Mouse (Mus musculus) lung, embryonic 14.5 days (tissue): ENCODE data around the gene Shank1. TPM values are rescaled to one million over a fixed set of nuclear protein-coding genes. Genes with fewer than 3 reads are reported as not detected.

ENCODE experiments used
- ATAC-seq: fragments of 200-750 bp; cut with Nextera tagmentation; 2 replicates; pipeline ENCODE4 v1.8.0; 2017; ENCODE audit warnings: mild to moderate bottlenecking, moderate TSS enrichment, moderate library complexity; ENCODE audit not compliant: insufficient read depth
- DNase-seq: peaks from one replicate; pipeline ENCODE4 v3.0.0-alpha.2; 2015
- H3K27ac ChIP-seq: fragments of 300-500 bp; sonication (generic); 2 replicates; pipeline ENCODE4 v1.5.1; 2014; ENCODE audit warnings: low read depth, mild to moderate bottlenecking, moderate library complexity
- H3K27me3 ChIP-seq: fragments of 300-500 bp; sonication (generic); 2 replicates; pipeline ENCODE4 v1.6.1; 2014; ENCODE audit warnings: low read length, control low read depth; ENCODE audit not compliant: insufficient read depth
- H3K36me3 ChIP-seq: fragments of 300-500 bp; sonication (generic); 2 replicates; pipeline ENCODE4 v1.6.1; 2014; ENCODE audit warnings: control low read depth; ENCODE audit not compliant: insufficient read depth
- H3K4me1 ChIP-seq: fragments of 300-500 bp; sonication (generic); 2 replicates; pipeline ENCODE4 v1.6.1; 2014; ENCODE audit warnings: antibody characterized with exemption, control low read depth; ENCODE audit not compliant: insufficient read depth
- H3K4me2 ChIP-seq: fragments of 300-500 bp; sonication (generic); 2 replicates; pipeline ENCODE4 v1.6.1; 2014; ENCODE audit warnings: mild to moderate bottlenecking
- H3K4me3 ChIP-seq: fragments of 300-500 bp; sonication (generic); 2 replicates; pipeline ENCODE4 v1.5.1; 2014; ENCODE audit warnings: low read depth, low read length
- H3K9ac ChIP-seq: fragments of 300-500 bp; sonication (generic); 2 replicates; pipeline ENCODE4 v1.6.1; 2014
- H3K9me3 ChIP-seq: fragments of 300-500 bp; sonication (generic); 2 replicates; pipeline ENCODE4 v1.6.1; 2016; ENCODE audit warnings: low read depth, low read length, control low read depth
- CTCF ChIP-seq: IDR thresholded peaks from 2 replicates; pipeline ENCODE4 v1.5.1; 2016; ENCODE audit warnings: antibody characterized with exemption, low read depth
- WGBS: fragments of 180-500 bp; shearing (Covaris S2); extraction: QIAGEN DNeasy Blood & Tissue Kit; methylation state at CpG from one replicate; pipeline ENCODE4 v1.1.7; 2014; 5-methylcytosine and 5-hydroxymethylcytosine counted together
- polyA plus RNA-seq: library from polyadenylated mRNA; unstranded; fragments of >200 nt; fragmentation: Nextera tagmentation; extraction: Ambion mirVana; gene quantifications from 2 replicates; pipeline ENCODE4 v1.2.1, GENCODE M21; 2014

Gene Shank1
- polyA plus RNA-seq, 1 experiment from 2014 or later = 1.6 TPM

DNA sequence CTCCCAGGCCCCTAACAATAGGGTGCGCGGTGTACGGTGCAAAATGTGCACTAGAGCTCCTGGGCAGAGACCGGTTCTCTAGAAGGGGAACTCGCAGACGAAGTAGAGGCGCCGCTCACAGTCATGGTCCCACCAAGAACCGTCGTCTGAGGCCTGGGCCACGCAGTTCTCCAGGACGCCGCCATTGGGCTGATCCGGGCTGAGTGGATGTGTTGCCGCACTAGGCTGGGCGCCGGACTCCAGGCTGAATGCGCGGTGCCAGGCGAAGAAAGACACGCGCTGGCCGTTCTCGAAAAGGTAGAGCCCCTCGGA is 5.6 kb upstream of the Shank1 start:
- WGBS = under 1% methylated on average over 25 of the region's 25 CpGs
- no peak for DNase-seq

DNA sequence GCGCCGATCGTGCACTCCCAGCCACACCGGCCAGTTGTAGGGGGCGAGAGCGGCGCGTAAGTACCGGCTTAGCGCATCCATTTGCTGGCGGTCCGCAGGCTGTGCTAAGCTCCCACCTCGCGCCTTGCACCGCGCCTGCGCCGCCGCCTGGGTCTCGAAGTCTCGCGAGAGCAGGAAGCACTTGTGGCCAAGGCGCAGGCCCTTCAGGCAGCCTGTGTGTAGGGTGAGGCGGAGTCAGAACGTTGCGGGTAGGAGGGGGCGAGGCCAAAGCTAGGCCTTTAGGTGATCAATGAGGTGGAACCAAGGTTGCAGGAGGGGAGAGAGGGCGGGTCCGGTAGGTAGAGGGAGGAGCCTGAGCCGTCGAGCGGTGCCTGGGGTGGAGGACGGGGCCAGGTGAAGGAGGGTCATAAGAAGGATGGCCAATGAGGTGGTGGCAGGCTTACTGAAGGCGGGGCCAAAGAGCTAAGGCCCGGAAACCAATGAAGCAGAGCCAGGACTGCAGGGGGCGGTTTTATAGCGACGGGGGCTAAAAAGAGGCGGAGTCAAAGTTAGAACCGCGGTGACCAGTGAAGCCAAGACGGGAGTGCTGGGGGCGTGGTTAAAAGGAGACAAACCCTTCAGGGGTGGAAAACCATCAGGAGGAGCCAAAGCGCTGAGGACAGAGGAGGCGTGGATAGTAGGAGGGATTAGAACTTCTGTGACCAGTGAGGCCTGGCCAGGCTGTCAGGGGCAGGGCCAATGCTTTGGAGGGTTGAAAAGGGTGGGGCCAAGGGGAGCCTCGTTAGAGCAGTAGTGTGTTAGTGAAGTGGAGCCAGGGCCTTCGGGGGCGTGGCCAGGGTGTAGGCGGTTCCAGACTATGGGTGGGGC is 5.0 kb upstream of the Shank1 start:
- Histone ChIP-seq H3K4me2 (peak overlapping the region; percentile 88), H3K27me3 (peaks cover 7% of the 10 kb centered on the region; the same call in 1 of the 2 replicates), H3K9ac (peak overlapping the region; percentile 91), H3K4me1 (peaks cover 10% of the 10 kb centered on the region; the same call in 1 of the 2 replicates), H3K4me3 (peak overlapping the region; percentile 72), H3K36me3 (no peaks in the 10 kb centered on the region), H3K9me3 (no peaks in the 10 kb centered on the region), H3K27ac (peak overlapping the region; percentile 90)
- DNase-seq (peak; percentile 99), ATAC-seq (peak; percentile 93)
- TF ChIP-seq CTCF = 0 out of 2 replicates have a peak, but pooled peaks have one; percentile 1
- WGBS = 1% methylated on average over 49 of the region's 49 CpGs

More for the DNA sequence above, 5.6 kb upstream of the Shank1 start:
- ATAC-seq = peak; percentile 22
- Histone ChIP-seq H3K36me3 (no peaks in the 10 kb centered on the region), H3K9ac (peak overlapping the region; percentile 91), H3K9me3 (no peaks in the 10 kb centered on the region), H3K27ac (peak overlapping the region; percentile 90), H3K4me2 (peak overlapping the region; percentile 88), H3K27me3 (peaks cover 4% of the 10 kb centered on the region; the same call in 1 of the 2 replicates), H3K4me1 (peaks cover 10% of the 10 kb centered on the region; the same call in 1 of the 2 replicates), H3K4me3 (peak overlapping the region; percentile 72)
- no peak for TF ChIP-seq CTCF

DNA sequence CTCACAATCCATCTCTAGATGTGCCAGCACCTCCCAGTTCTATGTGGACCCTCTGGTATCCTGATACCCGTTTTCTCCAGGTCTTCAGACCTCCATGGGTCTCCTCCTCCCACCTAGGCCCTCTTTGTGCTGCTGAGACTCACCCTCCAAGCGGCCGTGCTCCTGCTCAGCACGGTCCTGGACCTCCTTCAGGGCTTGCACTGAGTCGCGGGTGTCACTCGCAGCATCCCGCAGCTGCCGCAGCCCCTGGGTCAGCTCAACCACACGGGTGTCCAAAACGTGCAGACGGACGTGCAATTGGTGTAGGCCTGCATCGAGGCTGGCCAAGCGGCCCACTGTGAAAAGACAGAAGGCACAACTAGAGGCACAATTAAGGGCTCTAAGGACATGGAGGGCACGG is 4.4 kb upstream of the Shank1 start:
- H3K27ac ChIP-seq = 0 out of 2 replicates have a peak overlapping the region, but pooled peaks have one; percentile 9
- H3K9ac ChIP-seq = no peak overlapping the region

DNA sequence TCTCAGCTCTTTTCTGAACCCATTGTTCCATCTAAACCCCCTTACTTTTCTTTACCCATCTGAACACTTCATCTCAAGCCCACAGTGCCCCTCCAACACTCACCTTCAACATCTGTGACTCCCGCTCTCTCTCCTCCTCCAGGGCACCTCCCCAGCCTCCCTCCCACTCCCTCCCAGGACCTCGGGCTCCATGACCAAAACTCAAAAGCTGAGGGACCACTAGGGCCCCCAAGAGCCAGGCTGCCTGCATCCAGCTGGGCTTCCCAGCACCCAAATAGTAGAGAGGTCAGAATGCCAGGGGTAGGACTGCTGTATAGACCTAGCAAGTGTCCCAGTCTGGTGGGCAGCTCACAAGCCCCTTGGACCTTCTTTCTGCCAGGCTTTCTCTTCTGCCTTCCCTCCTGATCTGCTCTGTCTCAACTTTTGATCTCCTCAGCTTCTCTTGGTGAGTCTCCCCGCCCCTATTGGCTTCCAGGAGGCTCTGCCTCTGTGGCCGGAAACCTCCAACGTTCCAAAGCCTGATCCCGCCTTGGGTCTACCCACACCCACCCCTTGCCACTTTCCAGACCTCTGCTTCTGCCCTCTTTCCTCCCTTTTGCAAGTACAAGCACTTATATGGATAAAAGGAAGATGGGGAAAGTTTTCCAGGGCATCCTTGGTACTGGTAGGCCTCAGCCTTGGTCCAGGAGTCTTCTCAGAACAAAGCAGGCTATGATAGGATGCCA is 3.4 kb upstream of the Shank1 start, which contains the start of gene Clec11a:
Gene Clec11a (minus strand): TSS at position 387 of the 725 bp plus-strand sequence.
- 0 out of 2 replicates have a peak within 1 kb of the TSS, but pooled peaks have one; percentile 9 for H3K27ac ChIP-seq
- 63% methylated on average over 6 of the region's 6 CpGs for WGBS
- no peak for DNase-seq
- H3K4me2 ChIP-seq = peak within 1 kb of the TSS; percentile 88
- H3K9me3 ChIP-seq = no peaks in the 10 kb centered on the region
- no peak for TF ChIP-seq CTCF
- no peak within 1 kb of the TSS for H3K9ac ChIP-seq
- H3K4me3 ChIP-seq = peak within 1 kb of the TSS; percentile 72
- H3K27me3 ChIP-seq = peaks cover 15% of the 10 kb centered on the region
- peaks cover 10% of the 10 kb centered on the region; the same call in 1 of the 2 replicates for H3K4me1 ChIP-seq
- H3K36me3 ChIP-seq = no peaks in the 10 kb centered on the region
- no peak for ATAC-seq

More for the DNA sequence above, 4.4 kb upstream of the Shank1 start:
- H3K4me3 ChIP-seq = peak overlapping the region; percentile 72
- H3K9me3 ChIP-seq = no peaks in the 10 kb centered on the region
- 11% methylated on average over 16 of the region's 16 CpGs for WGBS
- peak overlapping the region; percentile 88 for H3K4me2 ChIP-seq
- peaks cover 10% of the 10 kb centered on the region; the same call in 1 of the 2 replicates for H3K4me1 ChIP-seq
- no peaks in the 10 kb centered on the region for H3K36me3 ChIP-seq
- ATAC-seq = no peak
- DNase-seq = peak; percentile 29
- peaks cover 8% of the 10 kb centered on the region; the same call in 1 of the 2 replicates for H3K27me3 ChIP-seq
- no peak for TF ChIP-seq CTCF

DNA sequence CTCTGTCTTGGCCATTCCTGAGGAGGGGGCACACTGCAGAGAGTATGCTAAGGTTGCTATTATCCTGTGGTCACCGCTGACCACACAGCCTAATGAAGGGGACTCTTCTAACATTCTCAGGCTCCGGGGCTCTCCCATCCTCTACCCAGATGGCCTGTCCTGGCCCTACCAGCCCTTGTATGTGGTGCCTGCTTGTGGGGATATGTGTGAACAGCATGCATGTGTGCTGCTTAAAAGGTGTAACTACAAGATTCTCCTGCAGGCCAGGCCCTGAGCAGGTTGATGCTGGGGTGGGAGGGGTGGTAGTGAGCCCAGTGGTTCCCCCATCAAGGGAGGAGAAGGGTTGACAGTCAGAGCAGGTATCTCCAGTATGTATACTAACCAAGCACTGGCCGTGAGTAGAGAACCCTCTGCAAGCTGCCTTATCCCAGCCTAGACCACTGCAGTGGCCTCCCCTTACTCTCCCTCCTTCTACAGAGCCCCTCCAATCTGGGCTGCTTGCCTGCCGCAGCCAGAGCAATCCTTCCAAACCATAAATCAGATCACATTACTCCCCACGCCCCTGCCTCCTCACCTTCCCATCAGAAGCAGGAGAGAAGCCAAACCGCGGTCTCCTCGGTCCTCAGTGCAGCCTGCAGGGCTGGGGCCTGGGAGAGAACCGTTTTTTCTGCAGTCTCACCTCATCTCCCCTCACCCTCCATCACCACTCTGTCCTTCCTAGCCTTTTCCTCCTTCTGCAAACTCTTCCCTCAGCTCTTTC is 2.6 kb upstream of the Shank1 start:
- ATAC-seq (no peak), DNase-seq (no peak)
- H3K4me3 ChIP-seq = no peak overlapping the region
- no peaks in the 10 kb centered on the region for H3K36me3 ChIP-seq
- no peaks in the 10 kb centered on the region for H3K9me3 ChIP-seq
- peaks cover 15% of the 10 kb centered on the region for H3K27me3 ChIP-seq
- TF ChIP-seq CTCF = peak; percentile 20; the same call in 1 of the 2 replicates
- no peak overlapping the region for H3K4me2 ChIP-seq
- H3K4me1 ChIP-seq = peaks cover 10% of the 10 kb centered on the region; the same call in 1 of the 2 replicates
- 32% methylated on average over 9 of the region's 9 CpGs for WGBS
- no peak overlapping the region for H3K9ac ChIP-seq
- no peak overlapping the region for H3K27ac ChIP-seq

DNA sequence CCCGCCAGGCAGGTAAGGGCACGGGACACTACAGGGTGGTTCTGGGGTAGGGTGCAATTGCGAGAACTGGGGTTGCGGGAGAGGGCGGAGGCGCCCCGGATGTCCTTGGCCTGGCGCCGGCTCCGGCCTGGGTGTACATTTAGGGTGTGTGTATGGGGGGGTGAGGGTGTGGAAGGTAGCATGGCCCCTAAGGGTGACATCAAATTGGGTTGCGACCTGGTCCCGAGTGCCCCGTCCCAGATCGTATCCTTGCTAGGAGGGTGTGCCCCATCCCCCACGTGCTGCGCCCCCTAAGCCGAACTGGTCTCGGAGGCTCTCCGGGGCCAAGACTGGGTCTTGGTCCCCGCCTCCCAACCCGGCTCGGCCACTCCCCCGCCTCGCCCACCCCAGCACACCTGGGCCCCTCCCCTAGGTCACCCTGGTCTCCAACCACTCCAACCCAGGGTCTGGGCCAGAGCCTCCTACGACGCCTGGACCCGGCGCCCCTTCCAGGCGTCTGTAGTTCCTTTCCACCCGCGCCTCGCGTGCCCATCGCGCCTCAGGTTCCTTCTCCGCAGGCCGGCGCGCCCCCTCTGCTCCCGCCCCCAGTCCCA is 328 bp downstream of the Shank1 start:
- peak; percentile 10; the same call in 1 of the 2 replicates for ATAC-seq
- no peak for TF ChIP-seq CTCF

More for the DNA sequence above, 328 bp downstream of the Shank1 start:
- Histone ChIP-seq H3K27me3 (peaks cover 19% of the 10 kb centered on the region), H3K9ac (peak overlapping the region; percentile 52), H3K27ac (no peak overlapping the region), H3K9me3 (no peaks in the 10 kb centered on the region), H3K4me1 (peaks cover 3% of the 10 kb centered on the region; the same call in 1 of the 2 replicates), H3K36me3 (no peaks in the 10 kb centered on the region), H3K4me2 (peak overlapping the region; percentile 92), H3K4me3 (peak overlapping the region; percentile 46)
- peak; percentile 26 for DNase-seq
- WGBS = under 1% methylated on average over 40 of the region's 40 CpGs
